ENCODE assay signal across 23 mouse cellular contexts in the genomic region with DNA sequence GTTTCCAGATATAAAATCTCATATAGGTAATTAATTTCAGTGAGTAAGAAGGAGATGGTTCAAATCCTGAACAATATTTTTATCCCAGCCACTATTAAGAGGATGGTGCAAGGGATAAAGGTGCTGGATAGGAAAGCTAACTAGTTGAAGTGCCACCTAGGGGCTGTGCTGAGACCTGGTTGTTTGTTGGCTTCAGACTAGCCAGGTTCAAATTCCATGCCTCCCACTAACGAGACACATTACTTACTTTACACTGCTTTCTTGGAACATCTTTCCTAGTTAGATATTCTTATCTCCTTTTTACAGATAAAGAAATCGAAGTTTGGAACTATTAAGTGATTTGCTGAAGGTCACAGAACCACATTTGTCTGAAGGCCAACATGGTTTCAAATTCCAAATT. TPM values are rescaled to one million over a fixed set of nuclear protein-coding genes. Genes with fewer than 3 reads are reported as not detected.
A peak's percentile ranks its signal among the peaks of the same experiment; 100 is the strongest.
DNase-seq lines count a peak whose midpoint lies in the region; ATAC-seq and TF ChIP-seq lines count a peak whose summit lies in the region.
"Had no signal": no experiment of that assay in that cellular context is flagged by ENCODE, and none has a peak within 500 bp of the region (broad histone marks: within the 10 kb centered on the region; RNA-seq: fewer than 3 reads in every experiment).

No protein-coding gene starts in this region.

- no peaks in the 10 kb centered on the region for H3K4me1 ChIP-seq in intestine, embryonic 15.5 days (replicated peaks)
- no peaks in the 10 kb centered on the region for H3K4me1 ChIP-seq in intestine, postnatal 0 days (replicated peaks; ENCODE audit: control insufficient read depth, insufficient read depth, low read length)
- H3K4me1 ChIP-seq: embryonic facial prominence, embryonic 10.5 days; embryonic facial prominence, embryonic 12.5 days; forebrain, embryonic 13.5 days; forebrain, embryonic 15.5 days had no signal

- H3K4me3 ChIP-seq in layer of hippocampus, adult 2 months: no peak overlapping the region
- no peak overlapping the region for H3K4me3 ChIP-seq in intestine, embryonic 15.5 days (replicated peaks)
- no peak overlapping the region for H3K4me3 ChIP-seq in intestine, postnatal 0 days (ENCODE audit: low read depth, low read length)
- H3K4me3 ChIP-seq: embryonic facial prominence, embryonic 10.5 days; embryonic facial prominence, embryonic 12.5 days; forebrain, embryonic 13.5 days; forebrain, embryonic 15.5 days had no signal

- no peak for DNase-seq in layer of hippocampus, adult 2 months (ENCODE audit: low spot score in 2 of 2)
- no peak for DNase-seq in layer of hippocampus, adult 11-12 months (ENCODE audit: low spot score)
- DNase-seq in adrenal gland, postnatal 25 days: no peak
- DNase-seq: adrenal gland, adult 8-10 months; adrenal gland, postnatal 14 days; B cell, adult 2 months; cerebellum, adult 11 months; cerebellum, adult 18-20 months; cerebellum, adult 8-10 months; cerebellum, postnatal 10 days; cerebellum, postnatal 25 days; forebrain, postnatal 0 days had no signal

- H3K9me3 ChIP-seq in intestine, embryonic 15.5 days: no peaks in the 10 kb centered on the region
- no peaks in the 10 kb centered on the region for H3K9me3 ChIP-seq in intestine, postnatal 0 days (ENCODE audit: control insufficient read depth)
- H3K9me3 ChIP-seq: embryonic facial prominence, embryonic 10.5 days; embryonic facial prominence, embryonic 12.5 days; forebrain, embryonic 13.5 days; forebrain, embryonic 15.5 days; G1E had no signal

- 55% methylated on average over 2 of the region's 2 CpGs for WGBS in intestine, embryonic 15.5 days
- WGBS in intestine, postnatal 0 days: 32% methylated on average over 2 of the region's 2 CpGs

- no peak overlapping the region for H3K27ac ChIP-seq in layer of hippocampus, adult 2 months
- H3K27ac ChIP-seq in intestine, embryonic 15.5 days: no peak overlapping the region
- no peak overlapping the region for H3K27ac ChIP-seq in intestine, postnatal 0 days (ENCODE audit: low read depth, low read length)
- H3K27ac ChIP-seq: embryonic facial prominence, embryonic 10.5 days; embryonic facial prominence, embryonic 12.5 days; forebrain, embryonic 13.5 days; forebrain, embryonic 15.5 days had no signal

- ATAC-seq in intestine, embryonic 15.5 days: peak; percentile 71
- no peak; the same call in 1 of the 2 replicates for ATAC-seq in intestine, postnatal 0 days
- ATAC-seq: activated CD4-positive, CD25-positive, alpha-beta regulatory T cell, adult 4 months; CD4-positive, CD25-positive, alpha-beta regulatory T cell, adult 4 months; forebrain, embryonic 13.5 days; forebrain, embryonic 15.5 days; forebrain, postnatal 0 days; Patski had no signal

- no peaks in the 10 kb centered on the region for H3K36me3 ChIP-seq in intestine, embryonic 15.5 days
- H3K36me3 ChIP-seq in intestine, postnatal 0 days (ENCODE audit: control insufficient read depth, insufficient read depth): no peaks in the 10 kb centered on the region
- H3K36me3 ChIP-seq: embryonic facial prominence, embryonic 10.5 days; embryonic facial prominence, embryonic 12.5 days; forebrain, embryonic 15.5 days; G1E had no signal

- no peak overlapping the region for H3K9ac ChIP-seq in intestine, embryonic 15.5 days
- H3K9ac ChIP-seq in intestine, postnatal 0 days (ENCODE audit: low read depth, low read length): no peak overlapping the region
- H3K9ac ChIP-seq: embryonic facial prominence, embryonic 12.5 days; forebrain, embryonic 13.5 days; forebrain, embryonic 15.5 days; forebrain, postnatal 0 days had no signal

- TF ChIP-seq CTCF in layer of hippocampus, adult 2 months (conservative IDR thresholded peaks at IDR 0.05): 0 out of 2 replicates have a peak, but pooled peaks have one; percentile 5
- TF ChIP-seq CTCF in intestine, postnatal 0 days (IDR thresholded peaks at IDR 0.05; ENCODE audit: low read depth): 0 out of 2 replicates have a peak, but pooled peaks have one; percentile 22

- H3K27me3 ChIP-seq in intestine, embryonic 15.5 days (replicated peaks): no peaks in the 10 kb centered on the region
- no peaks in the 10 kb centered on the region for H3K27me3 ChIP-seq in intestine, postnatal 0 days (replicated peaks; ENCODE audit: control insufficient read depth, insufficient read depth, low read length)
- H3K27me3 ChIP-seq: CH12.LX; embryonic facial prominence, embryonic 12.5 days; forebrain, embryonic 13.5 days; forebrain, embryonic 15.5 days had no signal

- no peak overlapping the region for H3K4me2 ChIP-seq in intestine, embryonic 15.5 days (replicated peaks)
- H3K4me2 ChIP-seq in intestine, postnatal 0 days (replicated peaks; ENCODE audit: low read depth): no peak overlapping the region
- H3K4me2 ChIP-seq: embryonic facial prominence, embryonic 12.5 days; forebrain, embryonic 13.5 days; forebrain, embryonic 15.5 days had no signal

RNA-seq across cellular contexts. Expression of a gene that starts 4.3 kb away (rescaled TPM):
- under 1 TPM; 0.29 to 0.38 TPM for total RNA-seq in layer of hippocampus, adult 2 months (2021)
- 0.05 and 0.06 TPM in 2 replicates for polyA plus RNA-seq in intestine, embryonic 15.5 days (2015; fragmentation: Nextera tagmentation; extraction: Ambion mirVana)
- polyA plus RNA-seq in intestine, postnatal 0 days (2015; fragmentation: Nextera tagmentation; extraction: Ambion mirVana): not detected in 2 replicates
- total RNA-seq in adrenal gland, postnatal 25 days (2021): 0.21 TPM in 1 of 2 replicates, not detected in the other
- polyA plus RNA-seq: CD4-positive, CD25-positive, alpha-beta regulatory T cell, adult 4 months; G1E had no signal
